Mouse (Mus musculus) right cerebral cortex, postnatal 4 days (tissue): Measurements from ENCODE around the gene Ryr3.
"Not testable (repeated sequence)": the region's sequence is repeated elsewhere in the genome, so short reads cannot be mapped to it uniquely, and the experiment has no call there.

Source experiments
- DNase-seq: peaks from one replicate; pipeline ENCODE4 v3.0.0-alpha.2; 2022

Ryr3 gene

GRCm38 (mm10) chr2:113094088-113094487 lies 122.8 kb downstream of the Ryr3 start:
- no peak for DNase-seq

GRCm38 (mm10) chr2:113092756-113093155 lies 124.1 kb downstream of the Ryr3 start:
- no peak for DNase-seq

- not testable (repeated sequence) for DNase-seq
Measured at GRCm38 (mm10) chr2:113091316-113091715, 125.6 kb downstream of the Ryr3 start.

- DNase-seq: no peak
Measured at GRCm38 (mm10) chr2:113076396-113076795, 140.5 kb downstream of the Ryr3 start.

GRCm38 (mm10) chr2:113059367-113059766 lies 157.5 kb downstream of the Ryr3 start:
- no peak for DNase-seq

- DNase-seq: peak; percentile 13
Measured at GRCm38 (mm10) chr2:113058914-113059313, 158.0 kb downstream of the Ryr3 start.

GRCm38 (mm10) chr2:113058116-113058515 lies 158.8 kb downstream of the Ryr3 start:
- no peak for DNase-seq

- no peak for DNase-seq
Measured at GRCm38 (mm10) chr2:113055591-113055990, 161.3 kb downstream of the Ryr3 start.

GRCm38 (mm10) chr2:113049831-113050230 lies 167.1 kb downstream of the Ryr3 start:
- DNase-seq: no peak

- DNase-seq: no peak
Measured at GRCm38 (mm10) chr2:113036550-113036949, 180.3 kb downstream of the Ryr3 start.

GRCm38 (mm10) chr2:113030689-113031088 lies 186.2 kb downstream of the Ryr3 start:
- DNase-seq: no peak

GRCm38 (mm10) chr2:113019896-113020295 lies 197.0 kb downstream of the Ryr3 start:
- DNase-seq: no peak

- DNase-seq: no peak
Measured at GRCm38 (mm10) chr2:113018278-113018677, 198.6 kb downstream of the Ryr3 start.

- DNase-seq: no peak
Measured at GRCm38 (mm10) chr2:113016236-113016635, 200.7 kb downstream of the Ryr3 start.

GRCm38 (mm10) chr2:113008961-113009740 lies 207.7 kb downstream of the Ryr3 start:
- no peak for DNase-seq

- DNase-seq: no peak
Measured at GRCm38 (mm10) chr2:112998498-112998897, 218.4 kb downstream of the Ryr3 start.

GRCm38 (mm10) chr2:112982908-112983510 lies 233.9 kb downstream of the Ryr3 start:
- DNase-seq: no peak

- no peak for DNase-seq
Measured at GRCm38 (mm10) chr2:112966807-112967625, 249.9 kb downstream of the Ryr3 start.

- no peak for DNase-seq
Measured at GRCm38 (mm10) chr2:112948931-112949330, 268.0 kb downstream of the Ryr3 start.

GRCm38 (mm10) chr2:112931776-112932175 lies 285.1 kb downstream of the Ryr3 start:
- DNase-seq: no peak

- no peak for DNase-seq
Measured at GRCm38 (mm10) chr2:112913796-112914195, 303.1 kb downstream of the Ryr3 start.

GRCm38 (mm10) chr2:112912611-112913010 lies 304.3 kb downstream of the Ryr3 start:
- no peak for DNase-seq

GRCm38 (mm10) chr2:112910579-112910978 lies 306.3 kb downstream of the Ryr3 start:
- no peak for DNase-seq

GRCm38 (mm10) chr2:112909142-112909541 lies 307.8 kb downstream of the Ryr3 start:
- DNase-seq: no peak
